Mouse (Mus musculus): ENCODE measurements around the gene Mindy2. TPM values are rescaled to one million over a fixed set of nuclear protein-coding genes. Genes with fewer than 3 reads are reported as not detected.

The Mindy2 gene
- 38.2 to 42.5 TPM (median 39.7 TPM) in 4 replicates for total RNA-seq (2023)

GRCm38 (mm10) chr9:70657013-70657967 lies at the start of gene Mindy2:
TSS of gene Mindy2 (minus strand) at chr9:70657174.

GRCm38 (mm10) chr9:70678682-70679131 lies 21.7 kb upstream of the Mindy2 start, which contains the start of gene Adam10:
TSS of gene Adam10 (plus strand) at chr9:70678997.

DNA sequence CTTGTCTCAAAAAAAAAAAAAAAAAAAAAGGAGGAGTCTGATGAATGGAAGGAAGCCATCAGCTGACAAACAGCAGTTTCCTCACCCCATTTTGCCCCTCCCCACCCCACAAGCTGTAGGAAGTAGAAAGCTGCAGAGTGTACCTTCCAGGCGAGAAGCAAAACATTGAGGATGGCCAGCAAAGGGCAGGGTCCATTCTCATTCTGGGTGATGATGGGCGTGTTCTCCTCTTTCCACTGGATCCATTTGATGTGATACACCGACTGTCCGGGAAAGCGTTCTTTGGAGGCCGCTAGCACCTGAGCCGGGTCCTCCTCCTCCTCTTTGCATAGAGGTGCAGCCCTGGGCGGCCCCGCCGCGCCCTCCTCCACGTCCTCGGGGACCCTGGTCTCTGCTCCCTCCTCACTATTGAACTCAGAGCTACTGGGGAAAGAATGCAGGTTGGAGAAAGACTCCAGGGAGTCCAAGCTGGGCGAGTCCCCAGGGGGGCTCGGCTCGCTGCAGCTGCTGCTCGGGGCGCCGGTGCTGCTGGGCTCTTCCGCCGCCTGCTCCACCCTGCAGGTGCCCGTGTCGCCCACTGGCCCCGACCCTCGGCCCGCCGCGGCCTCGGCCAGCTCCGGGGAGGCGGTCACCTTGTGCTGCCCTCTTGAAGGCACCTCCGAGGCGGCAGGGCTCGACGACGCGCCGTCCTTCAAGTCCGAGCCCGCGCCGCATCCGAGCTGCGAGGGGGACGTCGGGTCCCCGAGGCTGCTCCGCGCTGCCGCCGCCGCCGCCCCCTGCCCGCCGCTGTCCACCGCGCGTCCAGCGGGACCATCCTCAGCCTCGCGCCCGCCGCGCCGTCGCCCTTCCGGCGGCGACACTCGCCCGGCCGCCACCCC lies 605 bp downstream of the Mindy2 start, which contains the start of gene Gm10642:
Gm10642 (plus strand) TSS at position 122 of the 878 bp plus-strand sequence.

Other genes starting within 250 kb of the Mindy2 start
- 1.9 to 3.2 TPM (median 2.6 TPM) in 4 replicates for gene Ccnb2, start 235.6 kb downstream of the Mindy2 start, total RNA-seq (2023)
- 93.8 to 104 TPM (median 97.8 TPM) in 4 replicates for gene Rnf111, start 153.4 kb downstream of the Mindy2 start, total RNA-seq (2023)
- 92.6 to 106 TPM (median 98.9 TPM) in 4 replicates for gene Sltm, start 114.4 kb downstream of the Mindy2 start, total RNA-seq (2023)
- 3.1 to 4.4 TPM (median 4.2 TPM) in 4 replicates for gene Gm10642, start 923 bp downstream of the Mindy2 start, total RNA-seq (2023)
- gene Adam10, start 21.8 kb upstream of the Mindy2 start, total RNA-seq (2023), result 85.8 to 88.9 TPM (median 87.0 TPM) in 4 replicates